Mouse (Mus musculus): ENCODE data around the gene Art3. TPM values are rescaled to one million over a fixed set of nuclear protein-coding genes. Genes with fewer than 3 reads are reported as not detected.

The Art3 gene
- polyA plus RNA-seq, 1 experiment from 2014 or later, result 2.4 TPM

- Histone ChIP-seq H3K4me1 (no peaks in the 10 kb centered on the region; the same call in 1 of the 2 replicates), H3K4me2 (no peak overlapping the region), H3K27ac (no peak overlapping the region), H3K27me3 (no peaks in the 10 kb centered on the region), H3K4me3 (no peak overlapping the region), H3K9me3 (no peaks in the 10 kb centered on the region), H3K36me3 (no peaks in the 10 kb centered on the region), H3K9ac (no peak overlapping the region)
- WGBS, result 41% methylated on average over 10 of the region's 10 CpGs
- no peak for ATAC-seq (ENCODE audit: insufficient number of reproducible peaks, insufficient read depth, low FRiP score, low TSS enrichment, low read depth)
Observed at GRCm38 (mm10) chr5:92403562-92404399, 72.2 kb downstream of the Art3 start.

GRCm38 (mm10) chr5:92404400-92404678 lies 72.7 kb downstream of the Art3 start:
- H3K36me3 ChIP-seq, result no peaks in the 10 kb centered on the region
- no peaks in the 10 kb centered on the region for H3K9me3 ChIP-seq
- no peak overlapping the region for H3K9ac ChIP-seq
- H3K27me3 ChIP-seq, result no peaks in the 10 kb centered on the region
- no peak for ATAC-seq (ENCODE audit: insufficient number of reproducible peaks, insufficient read depth, low FRiP score, low TSS enrichment, low read depth)
- no peak overlapping the region for H3K4me3 ChIP-seq
- H3K4me1 ChIP-seq, result no peaks in the 10 kb centered on the region; the same call in 1 of the 2 replicates
- no peak overlapping the region for H3K27ac ChIP-seq
- H3K4me2 ChIP-seq, result no peak overlapping the region
- 15% methylated on average over 2 of the region's 2 CpGs for WGBS

- Histone ChIP-seq H3K27ac (no peak overlapping the region), H3K9ac (no peak overlapping the region), H3K36me3 (peaks cover 10% of the 10 kb centered on the region), H3K4me2 (no peak overlapping the region), H3K4me3 (no peak overlapping the region), H3K4me1 (no peaks in the 10 kb centered on the region; the same call in 1 of the 2 replicates), H3K27me3 (no peaks in the 10 kb centered on the region), H3K9me3 (no peaks in the 10 kb centered on the region)
- 79% methylated on average over 9 of the region's 9 CpGs for WGBS
- ATAC-seq (ENCODE audit: insufficient number of reproducible peaks, insufficient read depth, low FRiP score, low TSS enrichment, low read depth), result no peak
Observed at GRCm38 (mm10) chr5:92409361-92410155, 77.9 kb downstream of the Art3 start.

GRCm38 (mm10) chr5:92410486-92410885 lies 78.9 kb downstream of the Art3 start:
- H3K4me1 ChIP-seq, result no peaks in the 10 kb centered on the region
- no peak for ATAC-seq (ENCODE audit: insufficient number of reproducible peaks, insufficient read depth, low FRiP score, low TSS enrichment, low read depth)
- 82% methylated on average over 5 of the region's 5 CpGs for WGBS

GRCm38 (mm10) chr5:92411461-92412140 lies 80.0 kb downstream of the Art3 start:
- Histone ChIP-seq H3K4me1 (no peaks in the 10 kb centered on the region), H3K4me2 (no peak overlapping the region), H3K27ac (no peak overlapping the region), H3K36me3 (peaks cover 23% of the 10 kb centered on the region), H3K9ac (no peak overlapping the region), H3K9me3 (no peaks in the 10 kb centered on the region), H3K4me3 (no peak overlapping the region), H3K27me3 (no peaks in the 10 kb centered on the region)
- ATAC-seq (ENCODE audit: insufficient number of reproducible peaks, insufficient read depth, low FRiP score, low TSS enrichment, low read depth), result no peak
- 71% methylated on average over 7 of the region's 7 CpGs for WGBS

More at GRCm38 (mm10) chr5:92410486-92410885, 78.9 kb downstream of the Art3 start:
- Histone ChIP-seq H3K27ac (no peak overlapping the region), H3K9me3 (no peaks in the 10 kb centered on the region), H3K4me2 (no peak overlapping the region), H3K27me3 (no peaks in the 10 kb centered on the region), H3K4me3 (no peak overlapping the region), H3K9ac (no peak overlapping the region), H3K36me3 (peaks cover 17% of the 10 kb centered on the region)

- Histone ChIP-seq H3K4me3 (no peak overlapping the region), H3K4me1 (no peaks in the 10 kb centered on the region), H3K9ac (no peak overlapping the region), H3K27me3 (no peaks in the 10 kb centered on the region), H3K36me3 (peaks cover 40% of the 10 kb centered on the region), H3K4me2 (no peak overlapping the region), H3K27ac (no peak overlapping the region), H3K9me3 (no peaks in the 10 kb centered on the region)
- 83% methylated on average over 11 of the region's 11 CpGs for WGBS
- ATAC-seq (ENCODE audit: insufficient number of reproducible peaks, insufficient read depth, low FRiP score, low TSS enrichment, low read depth), result 0 out of 2 replicates have a peak, but pooled peaks have one; percentile 37
Observed at GRCm38 (mm10) chr5:92413271-92413981, 81.8 kb downstream of the Art3 start.

- ATAC-seq (ENCODE audit: insufficient number of reproducible peaks, insufficient read depth, low FRiP score, low TSS enrichment, low read depth), result no peak
- Histone ChIP-seq H3K9ac (no peak overlapping the region), H3K27me3 (no peaks in the 10 kb centered on the region), H3K4me1 (no peaks in the 10 kb centered on the region), H3K27ac (no peak overlapping the region), H3K36me3 (peaks cover 44% of the 10 kb centered on the region), H3K9me3 (no peaks in the 10 kb centered on the region), H3K4me3 (no peak overlapping the region), H3K4me2 (no peak overlapping the region)
- WGBS, result 81% methylated on average over 8 of the region's 8 CpGs
Observed at GRCm38 (mm10) chr5:92413982-92414375, 82.4 kb downstream of the Art3 start.

GRCm38 (mm10) chr5:92424126-92424525 lies 92.5 kb downstream of the Art3 start:
- Histone ChIP-seq H3K4me2 (no peak overlapping the region), H3K9me3 (no peaks in the 10 kb centered on the region), H3K4me1 (no peaks in the 10 kb centered on the region), H3K36me3 (peaks cover 81% of the 10 kb centered on the region), H3K27me3 (no peaks in the 10 kb centered on the region), H3K9ac (no peak overlapping the region), H3K4me3 (no peak overlapping the region), H3K27ac (no peak overlapping the region)
- ATAC-seq (ENCODE audit: insufficient number of reproducible peaks, insufficient read depth, low FRiP score, low TSS enrichment, low read depth), result no peak
- 95% methylated on average over 11 of the region's 11 CpGs for WGBS

GRCm38 (mm10) chr5:92430723-92431122 lies 99.1 kb downstream of the Art3 start:
- H3K4me1 ChIP-seq, result peaks cover 7% of the 10 kb centered on the region
- H3K36me3 ChIP-seq, result peaks cover 38% of the 10 kb centered on the region
- no peak overlapping the region for H3K9ac ChIP-seq
- no peaks in the 10 kb centered on the region for H3K9me3 ChIP-seq
- no peak overlapping the region for H3K4me3 ChIP-seq
- no peak for ATAC-seq (ENCODE audit: insufficient number of reproducible peaks, insufficient read depth, low FRiP score, low TSS enrichment, low read depth)
- H3K4me2 ChIP-seq, result no peak overlapping the region
- 92% methylated on average over 5 of the region's 5 CpGs for WGBS
- no peak overlapping the region for H3K27ac ChIP-seq
- H3K27me3 ChIP-seq, result no peaks in the 10 kb centered on the region

GRCm38 (mm10) chr5:92431611-92432010 lies 100.0 kb downstream of the Art3 start:
- H3K9me3 ChIP-seq, result no peaks in the 10 kb centered on the region
- H3K4me3 ChIP-seq, result no peak overlapping the region
- no peak overlapping the region for H3K27ac ChIP-seq
- 86% methylated on average over 7 of the region's 7 CpGs for WGBS
- no peaks in the 10 kb centered on the region for H3K27me3 ChIP-seq
- H3K4me1 ChIP-seq, result peaks cover 7% of the 10 kb centered on the region
- H3K9ac ChIP-seq, result no peak overlapping the region
- no peak overlapping the region for H3K4me2 ChIP-seq
- peaks cover 34% of the 10 kb centered on the region for H3K36me3 ChIP-seq
- ATAC-seq (ENCODE audit: insufficient number of reproducible peaks, insufficient read depth, low FRiP score, low TSS enrichment, low read depth), result no peak

- H3K4me1 ChIP-seq, result peaks cover 7% of the 10 kb centered on the region
- peaks cover 11% of the 10 kb centered on the region for H3K36me3 ChIP-seq
- WGBS, result 2% methylated on average over 12 of the region's 12 CpGs
- H3K4me2 ChIP-seq, result peak overlapping the region; percentile 83
- peak overlapping the region; percentile 93 for H3K4me3 ChIP-seq
- peak overlapping the region; percentile 86; the same call in 1 of the 2 replicates for H3K27ac ChIP-seq
- H3K9ac ChIP-seq, result peak overlapping the region; percentile 95
- H3K9me3 ChIP-seq, result no peaks in the 10 kb centered on the region
- H3K27me3 ChIP-seq, result no peaks in the 10 kb centered on the region
- no peak for ATAC-seq (ENCODE audit: insufficient number of reproducible peaks, insufficient read depth, low FRiP score, low TSS enrichment, low read depth)
Observed at GRCm38 (mm10) chr5:92434070-92434469, 102.4 kb downstream of the Art3 start.

Measured in embryonic facial prominence, embryonic 13.5 days (tissue).